Mouse (Mus musculus): ENCODE data around the gene Dio1. TPM values are rescaled to one million over a fixed set of nuclear protein-coding genes. Genes with fewer than 3 reads are reported as not detected.

Dio1 gene
- polyA plus RNA-seq, 1 experiment from 2014 or later, result not detected

GRCm38 (mm10) chr4:107333514-107333913 is 26.5 kb upstream of the Dio1 start:
- Histone ChIP-seq H3K27ac (no peak overlapping the region), H3K4me3 (no peak overlapping the region), H3K4me2 (no peak overlapping the region), H3K36me3 (peaks cover 37% of the 10 kb centered on the region), H3K9ac (no peak overlapping the region), H3K4me1 (replicated peaks) (no peaks in the 10 kb centered on the region), H3K9me3 (no peaks in the 10 kb centered on the region), H3K27me3 (no peaks in the 10 kb centered on the region)
- no peak for ATAC-seq (ENCODE audit: low FRiP score)
- 94% methylated on average over 4 of the region's 4 CpGs for WGBS

DNA sequence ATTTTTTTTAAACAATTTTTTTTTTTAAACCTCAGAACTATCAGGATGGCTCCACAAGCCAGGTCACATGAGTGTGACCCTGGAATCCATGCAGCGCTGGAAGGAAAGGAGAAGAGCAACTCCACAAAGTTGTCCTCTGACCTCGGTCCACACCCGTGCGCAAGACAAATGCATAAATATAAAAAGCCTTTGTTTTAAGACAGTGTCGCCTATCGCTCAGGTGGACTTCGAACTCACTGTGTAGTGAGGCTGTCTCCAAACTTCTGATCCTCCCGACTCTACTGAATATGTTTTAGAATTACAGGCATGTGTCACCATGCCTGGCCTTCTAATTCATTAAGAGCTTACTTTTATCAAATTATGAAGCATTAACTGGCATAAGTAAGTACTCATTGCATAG is 21.6 kb upstream of the Dio1 start:
- no peaks in the 10 kb centered on the region for H3K27me3 ChIP-seq
- H3K4me2 ChIP-seq, result no peak overlapping the region
- ATAC-seq (ENCODE audit: low FRiP score), result no peak
- H3K27ac ChIP-seq, result no peak overlapping the region
- no peaks in the 10 kb centered on the region for H3K4me1 ChIP-seq (replicated peaks)
- no peak overlapping the region for H3K4me3 ChIP-seq
- H3K9me3 ChIP-seq, result no peaks in the 10 kb centered on the region
- 94% methylated on average over 8 of the region's 8 CpGs for WGBS
- H3K9ac ChIP-seq, result no peak overlapping the region
- peaks cover 39% of the 10 kb centered on the region for H3K36me3 ChIP-seq

GRCm38 (mm10) chr4:107323113-107323512 is 16.1 kb upstream of the Dio1 start:
- no peak overlapping the region for H3K4me2 ChIP-seq
- no peaks in the 10 kb centered on the region for H3K27me3 ChIP-seq
- H3K27ac ChIP-seq, result no peak overlapping the region
- H3K4me3 ChIP-seq, result no peak overlapping the region
- H3K9ac ChIP-seq, result no peak overlapping the region
- ATAC-seq (ENCODE audit: low FRiP score), result no peak
- WGBS, result 95% methylated on average over 2 of the region's 2 CpGs
- peaks cover 73% of the 10 kb centered on the region for H3K36me3 ChIP-seq
- H3K9me3 ChIP-seq, result no peaks in the 10 kb centered on the region
- H3K4me1 ChIP-seq (replicated peaks), result no peaks in the 10 kb centered on the region

DNA sequence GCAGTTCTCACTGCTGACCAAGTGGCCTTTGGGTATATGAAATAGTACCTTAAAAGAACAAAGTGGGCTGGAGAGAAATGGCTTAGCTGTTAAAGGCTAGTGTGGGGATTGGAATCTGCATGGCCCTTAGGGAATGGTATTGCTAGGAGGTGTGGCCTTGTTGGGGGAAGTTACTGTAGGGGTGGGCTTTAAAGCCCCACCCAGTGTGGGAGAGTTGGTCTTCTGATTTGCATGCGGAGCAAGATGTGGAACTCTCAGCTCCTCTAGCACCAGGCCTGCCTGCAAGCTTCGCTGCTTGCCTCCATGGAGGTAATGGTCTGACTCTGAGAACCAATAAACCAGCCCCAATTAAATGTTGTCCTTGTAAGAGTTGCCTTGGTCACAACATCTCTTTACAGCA is 14.1 kb upstream of the Dio1 start:
- no peaks in the 10 kb centered on the region for H3K4me1 ChIP-seq (replicated peaks)
- no peak overlapping the region for H3K27ac ChIP-seq
- no peak overlapping the region for H3K4me3 ChIP-seq
- no peaks in the 10 kb centered on the region for H3K27me3 ChIP-seq
- no peaks in the 10 kb centered on the region for H3K9me3 ChIP-seq
- H3K36me3 ChIP-seq, result peaks cover 80% of the 10 kb centered on the region
- WGBS, result 85% methylated on average over 2 of the region's 2 CpGs
- no peak overlapping the region for H3K9ac ChIP-seq
- no peak overlapping the region for H3K4me2 ChIP-seq
- ATAC-seq (ENCODE audit: low FRiP score), result no peak

- Histone ChIP-seq H3K27me3 (no peaks in the 10 kb centered on the region), H3K4me2 (no peak overlapping the region), H3K4me3 (no peak overlapping the region), H3K4me1 (replicated peaks) (peaks cover 11% of the 10 kb centered on the region), H3K9me3 (no peaks in the 10 kb centered on the region), H3K36me3 (peaks cover 74% of the 10 kb centered on the region), H3K27ac (no peak overlapping the region), H3K9ac (no peak overlapping the region)
- 80% methylated on average over 8 of the region's 8 CpGs for WGBS
- no peak for ATAC-seq (ENCODE audit: low FRiP score)
These were observed 11.7 kb upstream of the Dio1 start for GRCm38 (mm10) chr4:107318646-107319045.

DNA sequence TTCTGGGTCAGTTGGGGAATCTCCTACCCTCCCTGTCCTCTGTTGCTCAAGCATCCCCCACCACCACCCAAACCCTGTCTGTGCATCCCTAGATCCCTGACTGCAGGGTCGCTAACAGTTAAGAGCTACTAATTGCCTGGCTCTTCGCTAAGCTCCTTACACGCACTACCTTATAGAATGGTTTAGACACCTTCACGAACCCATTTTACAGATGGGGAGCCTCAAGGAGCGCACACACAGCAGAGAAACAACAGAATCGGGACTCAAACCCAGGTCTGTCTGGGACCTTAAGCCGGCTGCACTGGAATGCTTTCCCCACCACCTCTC is 7.5 kb upstream of the Dio1 start:
- Histone ChIP-seq H3K27me3 (no peaks in the 10 kb centered on the region), H3K36me3 (peaks cover 34% of the 10 kb centered on the region), H3K4me2 (peak overlapping the region; percentile 73), H3K9ac (peak overlapping the region; percentile 78), H3K4me1 (replicated peaks) (peaks cover 15% of the 10 kb centered on the region), H3K27ac (0 out of 2 replicates have a peak overlapping the region, but pooled peaks have one; percentile 30), H3K9me3 (no peaks in the 10 kb centered on the region), H3K4me3 (peak overlapping the region; percentile 67)
- ATAC-seq (ENCODE audit: low FRiP score), result no peak
- WGBS, result 11% methylated on average over 7 of the region's 7 CpGs

DNA sequence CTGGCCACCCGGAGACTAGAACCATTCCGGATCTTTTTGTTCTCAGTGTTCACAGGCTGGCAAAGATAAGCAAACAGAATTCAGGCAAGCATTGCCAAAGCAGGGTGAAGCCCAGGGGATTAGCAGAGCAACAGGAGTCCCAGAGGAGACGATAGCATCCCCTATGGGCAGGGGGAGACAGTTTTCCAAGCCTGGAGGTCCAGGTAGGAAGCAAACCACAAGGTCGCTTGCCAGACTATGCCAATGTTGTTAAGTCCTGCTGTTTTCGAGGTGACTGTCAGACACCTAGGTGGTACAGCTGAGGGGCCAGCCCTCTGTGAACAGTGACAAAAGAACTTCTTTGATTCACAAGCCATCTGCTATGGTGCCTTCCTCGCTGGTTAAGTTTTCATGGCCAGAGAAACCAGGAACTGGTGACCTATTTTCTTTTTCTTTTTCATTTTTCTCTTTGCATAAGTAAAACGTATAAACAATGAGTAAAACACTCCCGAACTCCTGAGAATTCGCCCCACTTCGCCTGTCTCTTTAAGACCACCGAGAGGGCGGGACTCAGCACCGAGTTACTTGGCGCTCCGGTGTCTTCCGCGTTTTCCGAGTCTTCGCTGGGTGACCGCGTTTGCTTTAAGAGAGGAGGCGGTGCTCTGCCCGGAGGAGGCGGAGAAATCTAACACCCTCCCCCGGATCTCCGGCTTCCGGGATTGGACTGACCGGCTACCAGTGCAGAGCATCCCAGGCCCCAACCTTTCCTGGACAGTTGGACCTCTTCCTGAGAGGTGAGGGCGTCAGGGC is 6.9 kb upstream of the Dio1 start, which contains the start of gene Yipf1:
Gene Yipf1 (plus strand): TSS at position 674 of the 789 bp plus-strand sequence.
- Histone ChIP-seq H3K27me3 (no peaks in the 10 kb centered on the region), H3K27ac (peak within 1 kb of the TSS; percentile 73), H3K4me1 (replicated peaks) (peaks cover 15% of the 10 kb centered on the region), H3K36me3 (peaks cover 29% of the 10 kb centered on the region), H3K9me3 (no peaks in the 10 kb centered on the region), H3K4me3 (peak within 1 kb of the TSS; percentile 67), H3K9ac (peak within 1 kb of the TSS; percentile 78), H3K4me2 (peak within 1 kb of the TSS; percentile 73)
- ATAC-seq (ENCODE audit: low FRiP score), result peak; percentile 96
- 1% methylated on average over 29 of the region's 29 CpGs for WGBS

- no peaks in the 10 kb centered on the region for H3K9me3 ChIP-seq
- 57% methylated on average over 3 of the region's 3 CpGs for WGBS
- no peak overlapping the region for H3K9ac ChIP-seq
- H3K4me2 ChIP-seq, result no peak overlapping the region
- no peak for ATAC-seq (ENCODE audit: low FRiP score)
- H3K27ac ChIP-seq, result no peak overlapping the region
- no peaks in the 10 kb centered on the region for H3K27me3 ChIP-seq
- no peaks in the 10 kb centered on the region for H3K4me1 ChIP-seq (replicated peaks)
- no peaks in the 10 kb centered on the region for H3K36me3 ChIP-seq
- no peak overlapping the region for H3K4me3 ChIP-seq
These were observed 3.4 kb downstream of the Dio1 start for GRCm38 (mm10) chr4:107303531-107303930.

DNA sequence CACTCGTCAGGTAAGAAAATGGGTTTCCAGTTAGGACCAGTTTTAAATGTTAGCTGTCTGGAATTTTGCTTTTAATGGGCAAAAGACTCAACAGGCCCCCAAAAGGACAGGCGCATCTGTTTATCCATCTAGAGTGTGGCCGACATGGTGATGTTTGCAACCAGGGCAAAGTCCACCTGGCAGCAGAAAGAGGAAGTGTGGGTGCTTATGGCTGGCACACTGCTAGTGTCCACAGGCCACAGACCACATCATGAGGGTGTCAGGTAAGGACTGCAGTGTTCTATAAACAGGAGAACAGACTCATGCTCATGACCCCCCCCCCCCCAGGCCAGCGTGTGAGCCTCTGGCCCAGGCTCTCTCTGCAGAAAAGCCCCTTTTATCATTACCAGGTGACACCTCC is 4.1 kb downstream of the Dio1 start:
- 85% methylated on average over 4 of the region's 4 CpGs for WGBS
- ATAC-seq (ENCODE audit: low FRiP score), result no peak

DNA sequence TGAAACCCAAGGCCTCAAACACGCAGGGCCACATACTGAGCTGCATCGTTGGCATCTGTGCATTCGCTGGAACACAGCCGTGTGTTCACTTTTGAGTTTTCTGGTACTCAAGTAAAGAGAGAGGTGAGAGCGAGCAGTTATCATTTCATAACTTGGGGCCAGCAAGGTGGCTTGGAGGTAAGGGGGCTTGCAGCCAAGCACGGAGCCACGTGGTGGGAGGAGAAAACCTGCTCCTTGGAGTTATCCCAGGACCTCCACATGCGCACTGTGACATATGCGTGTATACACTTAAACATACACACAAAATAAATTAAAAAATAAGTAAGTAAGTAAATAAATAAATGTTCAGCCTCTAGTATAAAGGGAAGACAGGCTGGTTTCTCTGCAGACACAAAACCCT is 4.7 kb downstream of the Dio1 start:
- H3K27me3 ChIP-seq, result no peaks in the 10 kb centered on the region
- no peak overlapping the region for H3K9ac ChIP-seq
- WGBS, result 90% methylated on average over 9 of the region's 9 CpGs
- no peak overlapping the region for H3K4me3 ChIP-seq
- no peak overlapping the region for H3K27ac ChIP-seq
- H3K4me1 ChIP-seq (replicated peaks), result no peaks in the 10 kb centered on the region
- H3K4me2 ChIP-seq, result no peak overlapping the region
- H3K36me3 ChIP-seq, result no peaks in the 10 kb centered on the region
- ATAC-seq (ENCODE audit: low FRiP score), result no peak
- no peaks in the 10 kb centered on the region for H3K9me3 ChIP-seq

More for the DNA sequence above, 4.1 kb downstream of the Dio1 start:
- Histone ChIP-seq H3K4me1 (replicated peaks) (no peaks in the 10 kb centered on the region), H3K27me3 (no peaks in the 10 kb centered on the region), H3K9ac (no peak overlapping the region), H3K4me2 (no peak overlapping the region), H3K27ac (no peak overlapping the region), H3K4me3 (no peak overlapping the region), H3K9me3 (no peaks in the 10 kb centered on the region), H3K36me3 (no peaks in the 10 kb centered on the region)

GRCm38 (mm10) chr4:107300902-107301555 is 5.9 kb downstream of the Dio1 start:
- H3K9ac ChIP-seq, result no peak overlapping the region
- no peak for ATAC-seq (ENCODE audit: low FRiP score)
- WGBS, result 96% methylated on average over 1 of the region's 1 CpGs

GRCm38 (mm10) chr4:107300371-107300770 is 6.6 kb downstream of the Dio1 start:
- H3K4me3 ChIP-seq, result no peak overlapping the region
- H3K27ac ChIP-seq, result no peak overlapping the region
- H3K4me2 ChIP-seq, result no peak overlapping the region
- H3K4me1 ChIP-seq (replicated peaks), result no peaks in the 10 kb centered on the region
- 85% methylated on average over 4 of the region's 4 CpGs for WGBS
- no peaks in the 10 kb centered on the region for H3K27me3 ChIP-seq
- no peak for ATAC-seq (ENCODE audit: low FRiP score)
- no peaks in the 10 kb centered on the region for H3K9me3 ChIP-seq
- no peak overlapping the region for H3K9ac ChIP-seq
- no peaks in the 10 kb centered on the region for H3K36me3 ChIP-seq

More at GRCm38 (mm10) chr4:107300902-107301555, 5.9 kb downstream of the Dio1 start:
- Histone ChIP-seq H3K27me3 (no peaks in the 10 kb centered on the region), H3K27ac (no peak overlapping the region), H3K4me1 (replicated peaks) (no peaks in the 10 kb centered on the region), H3K9me3 (no peaks in the 10 kb centered on the region), H3K36me3 (no peaks in the 10 kb centered on the region), H3K4me3 (no peak overlapping the region), H3K4me2 (no peak overlapping the region)
